Mouse (Mus musculus) frontal cortex, adult (tissue): ENCODE measurements around the gene Igdcc4.
"Not testable (repeated sequence)": the region's sequence is repeated elsewhere in the genome, so short reads cannot be mapped to it uniquely, and the experiment has no call there.

Experiments
- ATAC-seq: cut with Nextera tagmentation; 2 replicates; pipeline ENCODE4 v1.9.2; 2017; ENCODE audit warnings: mild to moderate bottlenecking, moderate library complexity, mixed read lengths; ENCODE audit not compliant: low TSS enrichment

Igdcc4 gene

DNA sequence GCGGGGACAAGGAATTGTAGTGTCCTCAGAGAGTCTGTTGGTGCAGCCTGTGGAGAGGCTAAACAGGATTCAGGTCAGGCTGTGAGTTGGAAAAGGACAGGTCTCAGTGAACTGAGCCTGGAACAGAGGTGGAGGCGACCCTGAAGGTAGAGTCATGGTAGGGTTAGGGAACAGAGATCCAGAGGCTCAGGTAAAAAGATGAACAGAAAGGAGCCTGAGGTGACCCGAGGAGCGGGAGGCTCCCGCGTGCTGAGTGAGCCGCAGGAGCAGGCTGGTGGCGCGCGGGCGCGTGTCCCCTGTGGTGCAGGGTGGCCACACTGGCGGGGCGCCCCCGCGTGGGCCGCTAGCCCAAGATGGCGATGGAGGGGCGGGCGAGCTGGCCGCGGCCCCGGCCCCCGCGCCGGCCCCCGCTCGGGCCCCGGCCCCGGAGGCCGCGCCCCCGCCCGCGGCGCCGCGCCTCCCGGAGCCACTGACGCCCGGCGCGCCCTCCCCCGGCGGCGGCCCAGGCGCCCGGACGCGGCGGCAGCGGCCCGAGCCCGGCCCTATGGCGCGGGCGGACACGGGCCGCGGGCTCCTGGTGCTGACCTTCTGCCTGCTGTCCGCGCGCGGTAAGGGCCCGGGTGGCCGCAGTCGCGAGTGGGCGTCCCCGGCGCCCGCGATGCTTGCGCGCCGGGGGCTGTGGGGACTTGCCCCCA lies at the start of gene Igdcc4:
Gene Igdcc4, plus strand, starts transcription at position 496 of the 695 bp plus-strand sequence.
- ATAC-seq: 0 out of 2 replicates have a peak, but pooled peaks have one; percentile 20

GRCm38 (mm10) chr9:65064251-65064650 lies 37.0 kb upstream of the Igdcc4 start:
- no peak for ATAC-seq

- no peak for ATAC-seq
Measured at GRCm38 (mm10) chr9:65070587-65070986, 30.7 kb upstream of the Igdcc4 start.

GRCm38 (mm10) chr9:65073555-65073954 lies 27.7 kb upstream of the Igdcc4 start:
- ATAC-seq: no peak

DNA sequence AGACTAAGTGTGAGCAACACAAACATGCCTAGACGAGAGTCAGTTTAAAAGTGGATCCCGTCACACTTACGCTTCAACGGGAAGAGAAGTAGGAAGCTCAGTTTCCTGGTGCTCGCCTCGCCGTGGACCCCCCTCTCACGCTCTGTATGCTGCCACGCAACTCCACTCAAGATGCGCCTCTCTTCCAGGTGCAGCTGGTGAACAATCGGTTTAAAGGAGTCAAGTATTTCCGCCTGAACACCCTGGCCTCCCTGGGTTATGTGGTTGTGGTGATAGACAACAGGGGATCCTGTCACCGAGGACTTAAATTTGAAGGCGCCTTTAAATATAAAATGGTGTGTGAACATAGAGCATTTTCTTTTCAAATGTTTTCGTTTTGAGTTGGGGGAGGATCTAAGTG lies 27.0 kb upstream of the Igdcc4 start:
- ATAC-seq: no peak

DNA sequence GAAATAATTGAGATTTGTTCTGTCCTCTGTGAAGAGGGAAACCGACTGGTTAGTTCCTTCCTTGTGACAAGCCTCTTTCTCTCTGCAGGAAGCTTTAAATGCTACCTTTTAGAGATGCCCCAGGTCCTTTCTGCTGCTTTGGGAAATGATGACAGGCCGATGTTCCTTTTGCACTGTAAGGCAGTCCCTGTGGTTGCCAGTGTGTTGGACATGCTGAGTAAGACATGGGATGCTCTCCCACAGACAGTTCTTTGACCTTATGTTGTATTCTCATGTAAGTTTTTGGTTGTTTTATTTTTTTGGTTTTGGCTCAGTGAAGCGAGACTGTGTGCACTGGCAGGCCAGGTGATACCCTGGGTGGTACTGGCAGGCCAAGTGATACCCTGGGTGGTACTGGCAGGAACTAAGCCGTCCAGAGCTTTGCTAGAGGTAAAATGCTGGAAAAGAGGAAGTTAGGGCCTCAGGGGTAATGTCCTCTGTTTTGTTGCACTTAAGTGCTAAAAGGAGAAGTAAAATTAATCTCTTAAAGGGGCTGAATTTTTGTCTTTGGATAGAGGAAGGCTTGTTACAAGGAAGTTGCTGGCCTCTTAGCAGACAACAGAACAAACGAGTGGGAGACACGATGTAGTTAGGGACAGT lies 26.3 kb upstream of the Igdcc4 start:
- no peak for ATAC-seq

DNA sequence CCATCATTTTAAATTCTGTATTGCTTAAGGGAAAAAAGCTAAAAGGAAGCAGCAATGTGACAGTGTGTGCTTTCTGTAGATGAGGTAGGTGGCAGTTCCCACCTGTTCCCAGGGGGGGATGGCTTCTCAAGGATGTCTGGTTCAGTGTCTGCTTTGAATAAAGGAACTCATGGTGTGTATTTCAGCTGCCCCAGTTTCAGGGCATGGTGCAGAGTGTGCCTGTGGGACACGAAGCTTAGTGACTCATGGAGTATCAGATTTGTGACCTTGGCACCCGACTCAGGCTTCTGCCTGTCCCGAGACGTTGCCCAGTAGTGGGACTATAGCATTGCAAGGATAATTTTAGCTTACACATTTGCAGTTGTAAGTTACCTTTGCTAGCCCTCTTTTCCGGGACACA lies 23.8 kb upstream of the Igdcc4 start:
- ATAC-seq: no peak

DNA sequence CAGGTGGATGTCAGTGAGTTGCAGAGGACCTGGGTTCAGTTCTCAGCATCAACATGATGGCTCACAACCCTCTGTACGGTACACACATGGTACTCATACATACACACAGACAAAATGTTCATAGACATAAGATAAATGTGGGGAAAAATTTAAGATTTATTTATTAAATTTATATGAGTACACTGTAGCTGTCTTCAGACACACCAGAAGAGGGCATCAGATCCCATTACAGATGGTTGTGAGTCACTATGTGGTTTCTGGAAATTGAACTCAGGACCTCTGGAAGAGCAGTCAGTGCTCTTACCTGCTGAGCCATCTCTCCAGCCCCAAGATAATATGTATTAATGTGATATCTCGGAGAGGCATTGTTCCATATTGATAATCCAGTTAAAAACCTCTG lies 21.1 kb upstream of the Igdcc4 start:
- ATAC-seq: not testable (repeated sequence)

DNA sequence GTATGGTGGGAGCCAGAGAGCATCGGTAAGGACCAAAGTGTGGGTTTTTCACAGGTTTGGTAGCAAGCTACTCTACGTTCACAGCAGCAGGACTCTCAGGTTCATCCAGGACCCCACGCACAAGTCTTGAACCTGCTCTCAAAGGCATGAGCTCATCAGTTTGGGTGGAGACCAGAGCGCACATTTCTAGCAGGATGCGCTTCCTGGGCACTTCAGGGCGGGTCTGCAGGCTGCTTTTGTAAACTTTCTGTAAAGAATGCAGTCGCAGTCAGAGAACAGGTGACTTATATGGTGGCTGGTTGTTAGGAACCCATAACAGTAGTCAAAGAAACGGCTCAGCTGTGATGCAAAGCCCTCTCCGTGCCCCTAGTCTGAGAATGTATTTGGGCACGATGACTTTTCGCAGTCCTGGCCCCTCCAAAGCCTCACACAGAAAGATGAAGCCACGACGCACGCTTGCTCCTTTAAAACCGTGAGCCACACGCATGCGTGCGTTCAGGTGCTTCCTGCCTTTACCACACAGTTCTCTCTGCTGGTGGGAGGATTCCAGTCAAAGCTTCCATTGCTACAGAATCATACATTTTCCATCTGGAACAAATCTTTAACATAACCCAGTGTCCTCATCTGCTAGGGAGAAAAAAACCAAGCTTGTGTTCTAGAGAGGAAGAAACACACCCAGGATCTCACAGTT lies 18.1 kb upstream of the Igdcc4 start:
- peak; percentile 41; the same call in 1 of the 2 replicates for ATAC-seq

DNA sequence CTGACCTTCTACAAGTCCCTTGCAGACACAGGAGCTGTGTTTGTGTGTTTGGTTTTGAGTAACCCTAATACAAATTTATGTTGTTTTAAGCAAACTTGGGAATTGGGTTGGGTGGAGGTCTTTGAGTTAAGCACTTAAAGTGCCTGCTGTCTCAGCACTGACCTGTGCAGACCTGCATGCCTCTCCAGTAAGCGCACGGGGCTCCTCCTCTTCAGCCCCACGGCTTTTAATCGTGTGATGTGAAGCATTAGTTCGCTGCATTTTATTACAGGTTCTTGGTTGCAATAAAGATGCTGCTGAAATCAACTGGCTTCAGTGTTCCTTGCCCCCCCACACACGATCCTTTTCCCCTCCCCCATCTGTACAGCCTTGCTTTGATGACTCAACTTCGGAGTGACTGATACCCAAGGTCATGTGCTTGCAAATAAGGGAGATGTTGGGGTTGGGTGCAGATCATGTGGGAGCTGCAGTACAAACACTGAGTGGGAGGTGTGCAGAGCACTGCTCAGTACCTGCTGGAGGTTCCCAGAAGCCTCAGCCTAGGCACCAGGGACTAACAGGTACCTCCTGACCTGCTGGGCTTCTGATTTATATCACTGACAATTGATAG lies 17.0 kb upstream of the Igdcc4 start:
- peak; percentile 34; the same call in 1 of the 2 replicates for ATAC-seq

DNA sequence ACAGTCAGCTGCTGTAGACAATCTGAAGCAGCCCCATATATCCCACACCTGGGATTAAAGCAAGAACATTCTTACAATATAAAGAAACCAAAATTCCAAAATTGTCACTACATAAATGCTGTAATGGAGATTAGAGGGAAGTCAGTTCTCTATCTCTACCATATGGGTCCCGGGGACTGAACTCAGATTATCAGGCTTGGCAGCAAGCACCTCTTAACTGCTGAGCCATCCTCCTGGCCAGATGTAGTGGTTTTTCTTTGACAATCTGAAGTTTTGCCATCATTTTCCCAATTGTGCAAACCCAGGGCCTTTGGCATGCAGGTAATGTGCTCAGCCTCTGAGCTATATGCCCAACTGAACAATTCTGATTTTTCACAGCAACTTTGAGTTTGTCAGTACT lies 16.0 kb upstream of the Igdcc4 start:
- ATAC-seq: no peak

DNA sequence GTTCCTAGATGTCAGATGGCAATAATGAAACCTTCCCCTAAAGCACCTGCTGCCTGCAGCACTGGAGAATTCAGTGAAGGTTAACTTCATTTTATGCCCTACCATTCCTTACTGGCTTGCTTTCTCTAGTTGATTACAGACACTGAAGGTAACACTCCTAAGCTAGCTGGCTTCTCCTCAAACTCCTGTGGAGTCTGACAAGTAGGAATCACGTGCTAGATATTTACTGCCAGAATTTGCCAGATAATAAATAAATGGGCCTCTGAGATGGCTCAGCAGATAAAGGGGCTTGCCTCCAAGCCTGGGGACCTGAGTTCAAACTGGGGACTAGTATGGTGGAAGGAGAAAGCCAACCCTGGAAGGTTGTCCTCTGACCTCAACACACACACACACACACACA lies 14.5 kb upstream of the Igdcc4 start:
- ATAC-seq: no peak

DNA sequence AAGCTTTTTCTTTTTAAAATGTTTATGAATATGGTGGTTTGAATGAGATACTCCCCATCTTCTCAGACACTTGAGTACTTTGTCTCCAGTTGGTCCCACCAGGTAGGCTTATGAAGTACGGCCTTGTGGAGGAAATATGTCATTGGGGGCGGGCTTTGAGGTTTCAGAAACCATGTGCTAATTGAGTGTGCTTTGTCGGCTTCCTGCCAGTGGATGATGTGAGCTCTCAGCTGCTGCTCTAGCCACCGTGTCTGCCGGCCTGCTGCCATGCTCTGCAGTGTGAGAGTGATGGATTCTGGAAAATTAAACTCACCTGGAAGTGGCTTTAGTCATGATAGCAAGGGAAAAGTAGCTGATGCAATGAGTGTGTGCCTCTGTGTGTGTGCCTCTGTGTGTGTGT lies 13.8 kb upstream of the Igdcc4 start:
- no peak for ATAC-seq

DNA sequence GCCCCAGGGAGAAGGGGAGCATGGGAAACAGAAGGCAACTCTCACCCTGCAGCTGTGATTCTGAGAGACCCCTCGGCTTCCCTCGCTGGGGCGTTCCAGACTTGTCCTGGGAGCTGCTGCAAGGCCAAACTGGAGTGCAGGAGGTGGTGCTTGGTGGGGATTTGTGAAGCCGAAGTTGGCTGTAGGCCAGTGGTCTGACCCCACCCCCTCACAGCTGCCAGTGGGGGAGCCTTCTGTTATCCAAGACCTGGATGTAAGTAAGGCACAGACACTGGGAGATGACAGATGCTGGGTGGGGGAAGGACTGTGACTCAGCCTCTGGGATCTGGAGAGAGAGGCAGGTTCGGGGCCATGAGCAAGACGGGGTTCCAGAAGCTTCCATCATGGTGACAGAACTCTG lies 7.0 kb upstream of the Igdcc4 start:
- no peak for ATAC-seq

DNA sequence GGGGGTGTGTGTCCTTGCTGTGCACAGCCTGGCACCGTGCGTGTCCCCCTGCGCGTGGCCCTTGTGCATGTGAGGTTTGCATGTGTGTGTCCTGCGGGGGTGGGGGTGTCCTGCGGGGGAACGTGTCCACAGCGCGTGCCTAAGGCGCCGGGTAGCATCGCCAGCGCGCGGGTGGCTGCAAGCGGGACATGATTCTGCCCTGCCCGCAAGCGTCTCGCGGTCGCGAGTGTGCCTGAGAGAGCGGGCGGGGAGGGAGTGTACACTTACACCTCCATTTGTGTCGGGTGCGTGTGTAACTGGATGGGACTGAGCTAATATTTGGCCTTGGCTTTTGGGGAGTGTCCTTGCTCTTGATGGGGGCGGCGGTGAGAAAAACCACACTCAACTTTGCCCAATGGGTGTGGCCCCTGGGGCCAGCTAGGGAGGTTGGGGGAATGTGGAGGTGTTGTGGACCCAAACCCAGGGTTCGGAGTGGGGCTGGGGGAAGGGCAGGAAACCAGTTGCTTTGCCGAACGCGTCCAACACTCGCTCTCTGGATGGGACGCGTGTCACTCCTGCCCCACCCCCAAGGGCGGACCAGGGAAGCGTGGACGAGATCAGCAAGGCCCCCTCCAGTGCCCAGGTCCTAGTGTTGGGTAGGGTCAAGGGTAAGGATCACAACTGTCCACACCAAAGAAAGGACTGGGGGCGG lies 545 bp downstream of the Igdcc4 start:
- peak; percentile 30 for ATAC-seq

DNA sequence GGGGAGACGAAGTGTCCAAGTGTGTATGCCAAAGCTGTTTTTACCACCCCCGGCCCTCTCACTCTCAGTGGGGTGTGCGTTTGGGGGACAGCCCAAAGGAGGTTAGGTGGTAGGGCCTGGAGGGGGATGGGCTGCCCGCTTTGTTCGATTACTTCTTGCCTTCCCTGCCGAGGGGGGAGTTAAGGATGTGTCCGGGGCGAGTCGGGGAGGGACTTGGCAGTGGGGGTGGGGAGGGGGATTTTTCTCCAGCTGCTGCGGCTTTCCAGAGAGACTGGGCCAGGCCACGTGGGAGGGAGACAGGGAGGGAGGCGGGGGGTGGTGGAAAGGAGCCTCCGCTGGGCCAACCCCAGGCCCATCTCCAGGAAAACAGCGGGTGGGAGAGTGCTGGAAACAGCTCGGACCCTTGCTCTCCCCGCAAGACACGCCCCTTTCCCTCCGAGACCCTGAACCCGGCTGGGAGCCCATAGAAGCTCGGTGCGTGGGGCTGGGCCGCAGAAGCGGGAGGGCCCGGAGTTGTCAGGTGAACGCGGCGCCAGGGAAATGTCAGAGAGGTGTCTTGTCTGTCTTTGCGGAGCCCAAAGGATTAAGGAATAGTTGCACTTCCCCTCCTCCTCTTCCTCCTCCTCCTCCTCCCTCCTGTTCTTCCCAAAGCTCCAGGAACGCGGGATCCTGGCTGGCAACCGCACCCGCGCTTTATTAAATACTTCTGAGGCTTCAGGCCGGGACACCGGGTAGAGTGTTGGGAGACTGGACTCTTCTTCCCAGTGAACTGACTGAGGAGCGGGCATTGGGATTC lies 1.3 kb downstream of the Igdcc4 start:
- 0 out of 2 replicates have a peak, but pooled peaks have one; percentile 18 for ATAC-seq

DNA sequence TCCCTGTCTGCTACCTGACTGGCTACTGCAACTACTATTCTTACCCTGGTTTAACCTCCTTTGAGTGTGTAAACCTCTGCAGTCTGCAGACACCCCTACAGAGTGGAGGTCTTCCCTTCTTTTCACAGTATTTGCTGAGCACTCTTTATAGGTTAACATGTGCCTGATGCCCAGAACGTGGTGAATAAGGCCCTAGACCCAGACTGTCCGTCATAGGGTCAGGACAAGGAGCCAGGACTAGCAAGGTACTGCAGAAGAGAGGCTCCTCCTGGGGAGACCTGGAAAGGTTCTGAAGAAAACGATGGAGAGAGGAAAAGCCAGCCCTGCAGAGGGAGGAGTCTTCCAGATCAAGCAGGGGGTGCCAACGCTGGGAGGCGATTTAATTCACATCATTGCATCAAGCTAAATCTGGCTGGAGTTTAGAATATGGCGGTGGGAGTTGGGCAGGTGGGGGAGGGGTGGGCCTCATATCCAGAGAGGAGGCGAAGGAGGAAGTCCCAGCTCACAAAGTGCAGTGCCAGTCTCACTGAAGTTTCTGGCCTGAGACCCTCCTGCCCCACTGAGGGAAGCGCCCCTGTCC lies 2.0 kb downstream of the Igdcc4 start:
- ATAC-seq: peak; percentile 21; the same call in 1 of the 2 replicates

GRCm38 (mm10) chr9:65106821-65107220 lies 5.5 kb downstream of the Igdcc4 start:
- ATAC-seq: no peak

DNA sequence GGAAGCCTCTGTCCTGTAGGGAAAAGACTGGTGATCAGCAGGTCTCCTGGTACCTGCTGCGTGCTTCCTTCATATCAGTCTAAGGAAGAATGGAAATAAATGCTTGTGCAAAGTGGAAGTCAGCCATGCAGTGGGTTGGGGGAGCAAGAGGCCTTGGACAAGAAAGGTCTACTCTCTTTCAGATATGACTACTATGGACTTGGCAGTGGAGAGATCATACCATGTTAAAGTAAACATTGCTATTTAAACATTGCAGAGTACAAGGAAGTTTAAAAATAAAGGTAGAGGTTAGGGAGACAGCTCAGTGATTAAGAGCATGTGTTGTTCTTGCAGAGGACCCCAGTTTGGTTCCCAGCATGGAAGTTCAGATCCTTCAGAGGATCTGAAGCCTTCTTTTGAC lies 6.6 kb downstream of the Igdcc4 start:
- ATAC-seq: no peak
